Mouse (Mus musculus) liver, postnatal 0 days (tissue): ENCODE measurements around the gene Ccnd2.

Source experiments
- CTCF ChIP-seq: sonication (generic); IDR thresholded peaks from 2 replicates; pipeline ENCODE4 v1.5.1; 2016; ENCODE audit warnings: antibody characterized with exemption, low read depth
- EP300 ChIP-seq: IDR thresholded peaks from 2 replicates; pipeline ENCODE4 v1.6.1; 2016; ENCODE audit warnings: antibody characterized with exemption, low read depth, mild to moderate bottlenecking

- TF ChIP-seq CTCF (no peak), EP300 (no peak)
Measured at GRCm38 (mm10) chr6:127114753-127115456, 37.1 kb downstream of the Ccnd2 start.
